Mouse (Mus musculus) spleen, adult 2 months (tissue): ENCODE results near the gene Synpr.

Experiments used
- CTCF ChIP-seq: fragments of 200-500 bp; IDR thresholded peaks from 2 replicates; pipeline ENCODE4 v1.5.1; 2011; ENCODE audit warnings: mild to moderate bottlenecking, inconsistent platforms; ENCODE audit not compliant: insufficient read depth, insufficient read length, insufficient replicate concordance; ENCODE audit errors: extremely low read depth
- POLR2A ChIP-seq: fragments of 200-500 bp; IDR thresholded peaks from 2 replicates; pipeline ENCODE4 v1.6.1; 2011; ENCODE audit warnings: low read depth, low read length, inconsistent platforms

DNA sequence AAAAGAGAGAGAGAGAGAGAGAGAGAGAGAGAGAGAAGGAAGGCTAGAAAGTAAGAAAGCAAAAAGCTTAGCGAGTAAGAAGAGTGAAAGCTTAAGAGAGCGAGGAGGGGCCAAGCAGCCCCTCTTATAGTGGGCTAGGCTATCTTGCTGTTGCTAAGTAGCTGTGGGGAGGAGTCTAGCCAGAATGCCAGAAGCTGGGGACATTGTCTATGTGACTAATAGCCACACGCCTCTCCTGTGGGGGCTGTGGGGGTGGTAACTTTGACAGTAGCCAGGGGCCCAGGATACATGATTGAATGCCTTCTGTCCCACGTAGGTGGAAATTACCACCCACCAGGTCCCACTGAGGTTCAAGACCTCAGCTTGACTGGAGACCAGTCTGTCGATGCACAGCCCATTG is 48.8 kb downstream of the Synpr start:
- no peak for TF ChIP-seq CTCF
- no peak for TF ChIP-seq POLR2A
